Mouse (Mus musculus): Measurements from ENCODE around the gene Map2.
A peak's percentile ranks its signal among the peaks of the same experiment; 100 is the strongest.

Gene Map2

GRCm38 (mm10) chr1:66196716-66197115 lies 21.6 kb downstream of the Map2 start:
- DNase-seq (ENCODE audit: low read depth): no peak

GRCm38 (mm10) chr1:66205517-66205916 lies 30.4 kb downstream of the Map2 start:
- no peak for DNase-seq (ENCODE audit: low read depth)

- no peak for DNase-seq (ENCODE audit: low read depth)
Observed at GRCm38 (mm10) chr1:66206904-66207303, 31.8 kb downstream of the Map2 start.

DNA sequence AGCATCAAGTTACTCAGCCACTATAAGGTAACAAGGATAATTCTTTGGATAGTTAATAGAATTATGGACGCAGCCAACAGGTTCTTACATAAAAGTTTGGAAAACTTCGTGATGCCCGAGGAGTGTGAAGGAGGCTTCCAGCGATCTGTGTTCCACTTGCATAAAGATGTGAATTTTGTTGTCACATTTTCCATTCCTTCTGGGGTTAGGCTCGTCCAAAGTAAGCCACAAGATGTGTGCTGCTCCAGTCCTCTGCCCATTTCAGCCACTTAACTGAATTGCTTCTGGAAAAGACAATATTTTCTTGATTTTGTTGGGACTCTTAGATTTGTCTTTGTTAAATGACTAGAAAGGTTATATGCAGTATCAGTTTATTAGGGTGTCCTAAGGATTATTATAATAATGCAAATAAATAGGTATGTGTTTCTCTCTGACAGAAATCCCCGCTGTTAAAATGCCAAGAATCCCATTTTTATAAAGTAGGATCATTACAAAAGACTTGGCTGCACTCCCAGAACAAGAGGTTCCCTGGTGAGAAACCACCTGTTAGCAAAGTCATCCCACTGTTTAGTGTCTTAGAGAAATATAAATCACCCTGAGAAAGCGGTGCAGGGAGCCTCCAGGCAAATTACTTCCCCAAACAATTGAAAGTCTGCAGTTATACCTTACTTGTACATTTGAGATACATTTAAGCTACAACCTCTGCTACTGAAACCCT lies 36.2 kb downstream of the Map2 start:
- DNase-seq (ENCODE audit: low read depth): no peak

DNA sequence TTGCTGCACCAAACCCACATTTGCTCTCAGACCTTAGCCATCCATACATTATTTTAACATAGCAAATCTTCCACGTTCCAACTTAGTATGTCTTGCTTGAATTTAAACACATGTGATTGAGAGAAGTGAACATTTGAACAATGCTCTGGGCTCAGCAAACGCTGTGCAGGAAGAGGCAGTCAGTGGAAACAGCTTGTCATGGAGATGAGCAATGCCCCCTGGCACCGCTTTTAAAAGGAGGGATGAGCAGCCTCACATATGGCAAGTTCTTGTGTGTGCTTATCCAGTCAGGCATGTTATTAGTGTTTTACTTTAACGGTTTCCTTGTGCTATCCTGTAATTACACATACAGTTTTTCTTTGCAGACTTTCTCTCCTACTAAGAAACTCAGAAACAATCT lies 46.4 kb downstream of the Map2 start:
- no peak for DNase-seq (ENCODE audit: low read depth)

DNA sequence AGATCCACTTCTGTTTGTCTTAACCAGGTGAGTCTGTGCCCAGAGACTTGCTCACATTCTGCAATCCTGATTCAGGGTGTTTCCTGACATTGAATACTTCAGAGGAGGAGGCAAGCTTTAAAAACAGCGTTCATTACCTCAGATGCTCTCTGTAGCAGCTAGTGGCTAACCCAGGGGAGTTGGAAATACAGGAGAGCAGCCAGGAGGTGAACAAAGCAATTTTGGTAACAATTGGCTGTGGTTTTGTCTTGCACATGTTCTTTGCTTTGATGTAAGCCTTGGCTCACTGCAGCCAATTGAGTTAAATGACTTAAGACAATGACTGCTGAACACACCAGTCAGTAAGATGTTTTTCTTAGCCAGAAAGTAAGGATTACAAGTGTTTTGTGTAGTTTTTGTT lies 48.3 kb downstream of the Map2 start:
- no peak for DNase-seq (ENCODE audit: low read depth)

- peak; percentile 43 for DNase-seq (ENCODE audit: low read depth)
Observed at GRCm38 (mm10) chr1:66226372-66227368, 51.6 kb downstream of the Map2 start.

GRCm38 (mm10) chr1:66228205-66228604 lies 53.1 kb downstream of the Map2 start:
- DNase-seq (ENCODE audit: low read depth): no peak

- no peak for DNase-seq (ENCODE audit: low read depth)
Observed at GRCm38 (mm10) chr1:66230345-66230744, 55.3 kb downstream of the Map2 start.

- DNase-seq (ENCODE audit: low read depth): no peak
Observed at GRCm38 (mm10) chr1:66231963-66232362, 56.9 kb downstream of the Map2 start.

DNA sequence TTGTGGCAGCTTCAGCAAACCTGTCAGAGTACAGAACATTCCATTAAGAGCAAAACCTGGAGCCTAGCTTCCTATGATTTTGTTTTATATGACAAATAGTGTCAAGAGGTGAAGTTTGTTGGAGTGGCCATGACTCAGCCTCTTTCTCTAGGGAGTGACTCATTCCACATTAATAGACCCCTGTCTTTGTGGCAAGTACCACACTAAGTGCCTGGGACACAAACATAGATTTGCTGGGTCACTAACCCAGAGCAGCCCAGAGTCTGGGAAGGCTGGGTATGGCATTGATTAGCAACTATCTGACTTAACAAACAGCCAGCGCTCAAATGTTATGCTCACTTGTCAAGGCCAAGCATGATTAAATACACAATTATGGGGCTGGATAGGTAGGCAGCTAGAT lies 69.8 kb downstream of the Map2 start:
- DNase-seq (ENCODE audit: low read depth): peak; percentile 54

DNA sequence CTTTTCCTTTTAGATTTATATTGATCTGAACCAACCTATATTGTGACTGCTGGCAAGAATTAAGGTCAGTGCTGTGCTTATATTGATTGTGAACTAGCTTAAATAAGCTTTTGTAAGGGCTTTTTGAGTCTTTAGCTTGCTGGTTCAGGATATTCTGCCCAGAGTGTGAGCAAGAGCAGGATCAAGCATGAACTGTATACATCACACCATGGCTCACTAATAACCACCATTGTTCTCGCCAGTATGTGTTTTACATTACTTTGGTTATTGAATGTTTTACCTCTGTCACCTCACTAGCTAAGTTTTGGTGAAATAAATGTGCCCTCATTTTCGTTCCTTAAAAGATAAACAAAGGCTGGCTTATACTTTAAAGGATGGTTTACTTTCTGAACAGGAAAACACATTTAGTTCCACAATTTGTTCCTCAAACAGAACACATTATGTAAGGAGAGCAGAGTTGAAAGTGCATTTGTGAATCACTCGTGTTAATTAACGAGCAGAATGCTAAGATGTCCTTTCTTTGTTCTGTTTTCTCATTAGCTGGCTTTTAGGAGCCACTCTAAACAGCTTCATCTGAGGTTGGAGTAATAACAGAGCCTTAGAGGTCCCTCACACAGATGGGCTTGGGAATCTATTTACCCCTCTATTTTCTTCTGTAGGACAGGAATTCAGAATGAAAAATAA lies 76.7 kb downstream of the Map2 start:
- DNase-seq (ENCODE audit: low read depth): no peak

DNA sequence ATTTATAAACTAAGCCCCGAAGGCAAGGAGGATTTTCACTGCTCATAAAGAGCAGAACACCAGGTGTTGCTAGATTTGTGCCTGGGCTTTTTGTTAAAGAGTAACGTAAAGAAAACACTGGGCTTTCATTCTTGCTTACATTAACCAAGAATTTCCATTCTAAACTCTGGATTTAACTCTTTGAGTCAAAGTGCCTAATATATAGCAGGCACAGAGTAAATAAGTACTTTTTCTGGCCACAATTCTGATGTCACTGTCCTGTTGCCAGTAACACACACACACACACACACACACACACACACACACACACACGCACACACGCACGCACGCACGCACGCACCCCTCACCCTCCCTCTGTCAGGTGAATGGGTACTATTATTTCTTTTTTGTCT lies 77.3 kb downstream of the Map2 start:
- DNase-seq (ENCODE audit: low read depth): no peak

GRCm38 (mm10) chr1:66263220-66263619 lies 88.1 kb downstream of the Map2 start:
- no peak for DNase-seq (ENCODE audit: low read depth)

- no peak for DNase-seq (ENCODE audit: low read depth)
Observed at GRCm38 (mm10) chr1:66266231-66266924, 91.3 kb downstream of the Map2 start.

- DNase-seq (ENCODE audit: low read depth): no peak
Observed at GRCm38 (mm10) chr1:66277663-66278062, 102.6 kb downstream of the Map2 start.

DNA sequence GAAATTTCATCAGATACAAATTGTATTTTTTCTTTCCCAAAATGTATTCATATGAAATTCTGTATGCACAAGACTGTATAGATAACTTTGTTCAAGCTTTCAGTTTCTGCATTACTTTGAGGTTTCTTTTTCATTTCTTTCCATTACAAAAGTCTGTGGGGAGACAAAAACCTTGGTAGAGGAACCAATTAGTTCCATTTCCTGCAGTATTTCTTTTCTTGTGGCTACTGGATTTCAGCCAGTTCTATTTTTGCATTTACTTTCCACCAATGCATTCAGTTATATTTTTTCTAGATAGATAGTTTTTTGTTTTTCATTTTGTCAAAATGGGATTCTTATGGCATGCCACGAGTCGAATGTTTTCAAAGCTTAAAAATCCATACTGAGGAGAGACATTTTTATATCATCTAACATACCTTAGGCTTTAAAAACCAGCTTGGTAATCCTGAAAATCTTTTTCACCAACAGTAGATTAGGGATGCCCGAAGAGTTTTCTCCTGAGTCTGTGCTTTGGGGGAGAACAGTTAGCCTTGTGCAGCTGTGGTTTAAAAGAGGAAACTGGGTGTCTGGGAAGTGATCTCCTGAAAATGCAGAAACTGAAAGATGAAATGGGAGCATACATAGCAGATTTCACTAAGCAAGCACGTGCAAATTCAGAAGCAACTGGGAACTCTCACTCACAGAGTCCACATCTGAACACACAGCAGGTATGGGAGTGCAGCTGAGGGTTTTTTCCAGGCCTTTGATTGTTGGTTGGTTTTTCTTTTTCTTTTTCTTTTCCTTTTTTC lies 104.3 kb downstream of the Map2 start:
- no peak for DNase-seq (ENCODE audit: low read depth)

- DNase-seq (ENCODE audit: low read depth): no peak
Observed at GRCm38 (mm10) chr1:66280152-66280551, 105.1 kb downstream of the Map2 start.

GRCm38 (mm10) chr1:66282447-66282846 lies 107.4 kb downstream of the Map2 start:
- no peak for DNase-seq (ENCODE audit: low read depth)

- no peak for DNase-seq (ENCODE audit: low read depth)
Observed at GRCm38 (mm10) chr1:66288987-66289386, 113.9 kb downstream of the Map2 start.
